ENCODE assay signal across 8 mouse cellular contexts in genomic region chr19:12500881-12501311, GRCm38 (mm10). TPM values are rescaled to one million over a fixed set of nuclear protein-coding genes. Genes with fewer than 3 reads are reported as not detected.
A peak's percentile ranks its signal among the peaks of the same experiment; 100 is the strongest.
DNase-seq lines count a peak whose midpoint lies in the region; ATAC-seq lines count a peak whose summit lies in the region.

No protein-coding gene starts in this region.

- H3K4me3 ChIP-seq in heart, embryonic 15.5 days = peak overlapping the region; percentile 82

- intact Hi-C loops in heart, postnatal 25 days (cut with DNase I) = loop anchor here (5.0 kb wide), 2 partner anchors 34 to 69 kb away; no protein-coding TSS in a partner anchor

- H3K9me3 ChIP-seq in heart, embryonic 15.5 days (replicated peaks) = no peaks in the 10 kb centered on the region

- no peaks in the 10 kb centered on the region for H3K36me3 ChIP-seq in heart, embryonic 15.5 days
- H3K36me3 ChIP-seq in splenic B cell, adult 2 months (ENCODE audit: control insufficient read depth, insufficient read depth, low read length, poor library complexity, severe bottlenecking) = no peaks in the 10 kb centered on the region

- peak overlapping the region; percentile 80 for H3K9ac ChIP-seq in heart, embryonic 15.5 days

- peak; percentile 96 for DNase-seq in heart, adult 11 months
- no peak for DNase-seq in heart, postnatal 25 days (ENCODE audit: low spot score)
- peak; percentile 52 for DNase-seq in MN1 (ENCODE audit: low spot score)
- DNase-seq in left cerebral cortex, adult 8-10 months (ENCODE audit: low spot score in 2 of 2) = peak; percentile 40 to 48
- peak; percentile 36 for DNase-seq in splenic B cell, adult 2 months (ENCODE audit: low read depth, low spot score)

- H3K27me3 ChIP-seq in heart, embryonic 15.5 days = peaks cover 22% of the 10 kb centered on the region
- peaks cover 5% of the 10 kb centered on the region; the same call in 1 of the 2 replicates for H3K27me3 ChIP-seq in splenic B cell, adult 2 months (ENCODE audit: control insufficient read depth, insufficient read depth, low read length, poor library complexity, severe bottlenecking)

- H3K4me1 ChIP-seq in heart, embryonic 15.5 days (replicated peaks) = peaks cover 12% of the 10 kb centered on the region

- 1% methylated on average over 32 of the region's 38 CpGs for WGBS in heart, embryonic 15.5 days

- H3K4me2 ChIP-seq in heart, embryonic 15.5 days = peak overlapping the region; percentile 100

- H3K27ac ChIP-seq in heart, embryonic 15.5 days = peak overlapping the region; percentile 81

- ATAC-seq in common myeloid progenitor, adult 5-6 weeks (replicated peaks; ENCODE audit: low read depth, poor library complexity, severe bottlenecking) = peak; percentile 10
- ATAC-seq in heart, embryonic 15.5 days (replicated peaks; ENCODE audit: insufficient number of reproducible peaks, insufficient read depth, low FRiP score, low read depth) = peak; percentile 47
- ATAC-seq in megakaryocyte progenitor cell, adult 5-6 weeks (replicated peaks; ENCODE audit: poor library complexity) = peak; percentile 7; the same call in 1 of the 2 replicates

RNA-seq across cellular contexts. Expression of gene Dtx4, which starts 0.4 kb away (rescaled TPM):
- 1 to 10 TPM; 6.8 to 8.1 TPM for total RNA-seq in heart, postnatal 25 days (2021)
- 11.4 and 14.4 TPM in 2 replicates for total RNA-seq in common myeloid progenitor, adult 5-6 weeks (2017)
- 2.5 and 4.5 TPM in 2 replicates for polyA plus RNA-seq in heart, embryonic 15.5 days (2015; fragmentation: Nextera tagmentation; extraction: Ambion mirVana)
- 10 to 100 TPM; 33.0 to 35.3 (median 34.1) TPM for total RNA-seq in left cerebral cortex, adult 8-10 months (2022)
- 41.4 and 46.5 TPM in 2 replicates for total RNA-seq in megakaryocyte progenitor cell, adult 5-6 weeks (2015)
- total RNA-seq in megakaryocyte progenitor cell, adult 5-6 weeks (2017) = 38.9 and 39.0 TPM in 2 replicates

RNA-seq across cellular contexts. Expression of gene Mpeg1, which starts 40.3 kb away (rescaled TPM):
- 1 to 10 TPM; 7.4 to 8.3 TPM for total RNA-seq in heart, postnatal 25 days (2021)
- total RNA-seq in common myeloid progenitor, adult 5-6 weeks (2017) = 27.4 and 39.1 TPM in 2 replicates
- 0.54 and 0.72 TPM in 2 replicates for polyA plus RNA-seq in heart, embryonic 15.5 days (2015; fragmentation: Nextera tagmentation; extraction: Ambion mirVana)
- 10 to 100 TPM in 2 of 4 experiments, 1 to 10 TPM in 2; 9.2 to 86.4 (median 32.6) TPM for total RNA-seq in left cerebral cortex, adult 8-10 months (2022)
- 74.6 and 105 TPM in 2 replicates for total RNA-seq in megakaryocyte progenitor cell, adult 5-6 weeks (2015)
- total RNA-seq in megakaryocyte progenitor cell, adult 5-6 weeks (2017) = 41.8 and 52.4 TPM in 2 replicates

RNA-seq across cellular contexts. Expression of gene Fam111a, which starts 44.6 kb away (rescaled TPM):
- total RNA-seq in heart, postnatal 25 days (2021) = 1 to 10 TPM; 5.6 to 6.1 TPM
- total RNA-seq in common myeloid progenitor, adult 5-6 weeks (2017) = 182 and 222 TPM in 2 replicates
- 16.6 and 17.3 TPM in 2 replicates for polyA plus RNA-seq in heart, embryonic 15.5 days (2015; fragmentation: Nextera tagmentation; extraction: Ambion mirVana)
- total RNA-seq in left cerebral cortex, adult 8-10 months (2022) = 1 to 10 TPM; 1.3 to 3.1 (median 1.8) TPM
- 193 and 210 TPM in 2 replicates for total RNA-seq in megakaryocyte progenitor cell, adult 5-6 weeks (2015)
- 232 and 248 TPM in 2 replicates for total RNA-seq in megakaryocyte progenitor cell, adult 5-6 weeks (2017)

Comparison
In these comparisons a context has a peak if more than half of its experiments do, and no peak if none do; other contexts are left out.
1. RNA of gene Fam111a, which starts 44.6 kb away (total RNA-seq): 193 to 248 TPM in megakaryocyte progenitor cell, adult 5-6 weeks and 182 to 222 TPM in common myeloid progenitor, adult 5-6 weeks; 5.6 to 6.1 TPM in heart, postnatal 25 days and 1.3 to 3.1 TPM in left cerebral cortex, adult 8-10 months; every median in the first group is over 10 times any median in the second.
2. Peak in every context shown above with its lines, with median percentiles within 50 percentile points of each other: ATAC-seq.